Mouse (Mus musculus) heart, embryonic 13.5 days (tissue): ENCODE measurements around the gene Cdc14a. TPM values are rescaled to one million over a fixed set of nuclear protein-coding genes. Genes with fewer than 3 reads are reported as not detected.

ENCODE experiments used
- ATAC-seq: fragments of 200-750 bp; cut with Nextera tagmentation; 2 replicates; pipeline ENCODE4 v1.8.0; 2017; ENCODE audit warnings: moderate TSS enrichment; ENCODE audit not compliant: insufficient number of reproducible peaks, low FRiP score, low TSS enrichment; ENCODE audit errors: extremely low read depth
- H3K27ac ChIP-seq: fragments of 300-500 bp; sonication (generic); replicated peaks from 2 replicates; pipeline ENCODE4 v1.5.1; 2015; ENCODE audit warnings: moderate library complexity, mild to moderate bottlenecking, inconsistent platforms
- H3K27me3 ChIP-seq: fragments of 300-500 bp; sonication (generic); replicated peaks from 2 replicates; pipeline ENCODE4 v1.6.1; 2015; ENCODE audit warnings: mild to moderate bottlenecking, inconsistent platforms
- H3K36me3 ChIP-seq: fragments of 300-500 bp; sonication (generic); 2 replicates; pipeline ENCODE4 v1.6.1; 2015; ENCODE audit warnings: mild to moderate bottlenecking, inconsistent platforms
- H3K4me1 ChIP-seq: fragments of 300-500 bp; sonication (generic); 2 replicates; pipeline ENCODE4 v1.6.1; 2015; ENCODE audit warnings: inconsistent platforms
- H3K4me2 ChIP-seq: fragments of 300-500 bp; sonication (generic); 2 replicates; pipeline ENCODE4 v1.6.1; 2015; ENCODE audit warnings: inconsistent platforms, mild to moderate bottlenecking, moderate library complexity
- H3K4me3 ChIP-seq: fragments of 300-500 bp; sonication (generic); 2 replicates; pipeline ENCODE4 v1.5.1; 2015; ENCODE audit warnings: moderate library complexity, mild to moderate bottlenecking, inconsistent platforms
- H3K9ac ChIP-seq: fragments of 300-500 bp; sonication (generic); 2 replicates; pipeline ENCODE4 v1.6.1; 2015; ENCODE audit warnings: inconsistent platforms, mild to moderate bottlenecking, moderate library complexity
- H3K9me3 ChIP-seq: fragments of 300-500 bp; sonication (generic); 2 replicates; pipeline ENCODE4 v1.6.1; 2016; ENCODE audit warnings: inconsistent platforms
- WGBS: fragments of 180-500 bp; shearing (Covaris S2); methylation state at CpG from one replicate; pipeline ENCODE4 v1.1.7; 2015; ENCODE audit warnings: mixed read lengths; 5-methylcytosine and 5-hydroxymethylcytosine counted together
- polyA plus RNA-seq: library from polyadenylated mRNA; unstranded; fragments of >200 nt; fragmentation: Nextera tagmentation; extraction: Ambion mirVana; gene quantifications from 2 replicates; pipeline ENCODE4 v1.2.1, GENCODE M21; 2015

Gene Cdc14a
- polyA plus RNA-seq, 1 experiment from 2014 or later = 3.6 TPM

DNA sequence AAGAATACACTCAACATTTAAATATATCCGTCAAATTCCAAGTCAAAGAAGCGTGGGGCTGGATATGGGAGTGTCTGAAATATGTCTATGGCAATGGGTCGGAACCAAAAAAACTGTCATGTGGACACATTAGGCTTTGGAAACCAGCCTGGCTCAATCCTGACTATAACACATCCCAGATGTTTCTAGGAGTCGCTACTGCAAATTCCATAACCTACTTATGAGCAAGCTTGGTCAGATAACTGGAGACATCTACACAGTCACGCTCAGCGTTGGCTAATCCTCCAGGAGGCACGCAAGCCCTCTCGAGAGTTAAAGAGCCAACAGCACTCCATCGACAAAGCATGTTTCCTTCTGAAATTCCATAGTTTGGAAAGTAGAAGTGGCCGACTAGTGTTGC is 125.1 kb downstream of the Cdc14a start:
- Histone ChIP-seq H3K36me3 (peaks cover 49% of the 10 kb centered on the region), H3K4me1 (no peaks in the 10 kb centered on the region), H3K27me3 (no peaks in the 10 kb centered on the region), H3K9ac (no peak overlapping the region), H3K4me2 (no peak overlapping the region), H3K27ac (no peak overlapping the region), H3K9me3 (no peaks in the 10 kb centered on the region), H3K4me3 (no peak overlapping the region)
- ATAC-seq = no peak
- 82% methylated on average over 10 of the region's 10 CpGs for WGBS

DNA sequence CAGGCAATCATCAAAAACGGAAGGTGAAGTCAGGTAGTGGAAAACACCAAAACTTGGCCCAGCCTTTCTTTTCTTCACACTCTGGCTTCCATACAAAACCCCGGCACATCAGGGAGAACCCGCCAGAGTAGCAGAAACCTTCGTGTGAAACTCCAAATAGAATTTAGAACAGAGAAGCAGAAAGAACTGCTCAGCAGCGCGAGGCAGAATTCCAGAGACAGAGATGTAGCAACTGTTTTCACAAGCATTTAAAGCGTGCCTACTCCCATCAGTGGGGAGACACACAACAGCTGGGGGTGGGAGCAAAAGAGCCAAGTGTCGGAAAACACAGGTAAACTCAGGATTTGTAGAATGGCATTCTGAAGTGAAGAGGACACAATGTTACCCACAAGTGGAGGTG is 125.8 kb downstream of the Cdc14a start:
- Histone ChIP-seq H3K27ac (no peak overlapping the region), H3K36me3 (peaks cover 51% of the 10 kb centered on the region), H3K4me3 (no peak overlapping the region), H3K9me3 (no peaks in the 10 kb centered on the region), H3K27me3 (no peaks in the 10 kb centered on the region), H3K4me1 (no peaks in the 10 kb centered on the region), H3K9ac (no peak overlapping the region), H3K4me2 (no peak overlapping the region)
- no peak for ATAC-seq
- 83% methylated on average over 8 of the region's 8 CpGs for WGBS

DNA sequence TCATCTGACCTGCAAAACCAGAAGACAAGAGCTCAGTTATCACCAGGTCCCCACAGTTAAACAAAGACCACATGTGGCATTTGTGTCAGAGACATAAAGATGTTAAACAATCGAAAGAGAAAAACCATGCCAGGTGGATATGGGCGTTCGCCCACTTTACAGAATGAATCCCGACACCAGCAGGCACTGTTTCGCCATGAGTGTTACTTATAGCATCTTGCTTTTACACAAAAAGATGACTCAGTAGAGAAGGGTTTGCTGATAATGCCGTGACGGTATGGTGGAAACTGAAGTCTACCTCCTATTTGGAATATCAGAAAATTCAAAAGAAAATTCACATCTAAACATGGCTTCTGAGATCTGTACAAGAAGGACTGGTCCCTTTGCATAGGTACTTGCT is 126.7 kb downstream of the Cdc14a start:
- no peak overlapping the region for H3K4me2 ChIP-seq
- no peak overlapping the region for H3K4me3 ChIP-seq

DNA sequence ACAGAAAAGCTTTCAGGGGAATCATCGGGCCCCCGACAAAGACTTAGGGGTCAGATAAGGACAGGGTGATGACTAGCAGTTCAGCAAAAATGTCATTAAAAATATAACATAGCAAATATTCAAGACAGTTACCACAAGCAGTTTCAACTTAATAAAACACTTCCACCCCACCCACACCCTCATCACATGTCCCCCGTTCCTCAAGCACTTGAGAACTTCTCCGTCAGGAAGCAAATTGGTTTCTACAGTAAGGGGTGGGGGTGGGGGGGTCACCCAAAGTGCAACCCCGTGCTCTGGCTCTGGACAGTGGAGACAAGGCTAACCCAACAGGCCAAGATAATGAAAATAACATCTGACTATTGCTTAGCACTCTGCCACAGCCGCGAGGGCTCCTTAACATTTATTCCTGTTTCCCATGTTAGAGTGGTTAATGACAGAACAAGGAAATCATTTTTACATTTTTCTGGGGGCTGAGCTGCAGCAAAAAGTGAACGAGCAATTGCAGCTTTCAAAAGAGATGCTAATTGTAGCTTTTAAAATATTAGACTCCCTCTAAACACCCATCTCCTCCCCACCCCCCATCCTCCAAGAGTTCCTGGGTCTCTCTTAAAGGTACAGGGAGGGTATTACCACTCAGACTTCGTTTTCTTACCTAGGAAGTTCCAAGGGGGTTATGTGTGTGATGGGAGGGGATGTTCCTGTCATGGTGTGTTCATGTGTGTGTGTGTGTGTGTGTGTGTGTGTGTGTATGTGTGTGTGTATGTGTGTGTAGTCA is 133.6 kb downstream of the Cdc14a start:
- ATAC-seq = no peak
- peaks cover 32% of the 10 kb centered on the region for H3K36me3 ChIP-seq
- 71% methylated on average over 9 of the region's 9 CpGs for WGBS
- no peak overlapping the region for H3K9ac ChIP-seq
- peaks cover 4% of the 10 kb centered on the region for H3K4me1 ChIP-seq
- no peaks in the 10 kb centered on the region for H3K9me3 ChIP-seq
- H3K4me3 ChIP-seq = no peak overlapping the region
- no peak overlapping the region for H3K27ac ChIP-seq
- no peaks in the 10 kb centered on the region for H3K27me3 ChIP-seq
- no peak overlapping the region for H3K4me2 ChIP-seq

More for the DNA sequence above, 126.7 kb downstream of the Cdc14a start:
- no peaks in the 10 kb centered on the region for H3K9me3 ChIP-seq
- H3K27me3 ChIP-seq = no peaks in the 10 kb centered on the region
- no peak for ATAC-seq
- peaks cover 52% of the 10 kb centered on the region for H3K36me3 ChIP-seq
- no peaks in the 10 kb centered on the region for H3K4me1 ChIP-seq
- 88% methylated on average over 7 of the region's 7 CpGs for WGBS
- no peak overlapping the region for H3K9ac ChIP-seq
- no peak overlapping the region for H3K27ac ChIP-seq

DNA sequence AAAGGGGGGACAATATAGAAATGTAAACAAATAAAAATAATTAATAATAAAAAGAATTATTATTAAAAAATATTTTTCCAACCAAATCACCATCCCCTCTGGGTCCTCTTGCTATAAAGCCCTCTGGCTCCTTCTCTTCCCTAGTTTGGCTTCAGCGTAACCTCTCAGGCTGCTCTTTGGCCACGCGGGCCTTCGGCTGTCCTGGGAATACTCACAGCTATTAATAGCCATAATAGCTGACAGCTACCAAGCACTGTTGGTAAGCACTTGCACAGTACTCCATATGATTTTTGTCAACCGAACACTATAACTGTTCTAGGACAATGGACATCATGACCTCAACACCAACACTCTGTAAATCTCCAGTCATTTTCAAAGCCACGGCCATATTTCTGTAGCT is 135.0 kb downstream of the Cdc14a start:
- no peak for ATAC-seq
- Histone ChIP-seq H3K9ac (no peak overlapping the region), H3K4me2 (no peak overlapping the region), H3K27me3 (no peaks in the 10 kb centered on the region), H3K4me1 (peaks cover 4% of the 10 kb centered on the region), H3K27ac (peak overlapping the region; percentile 43; the same call in 1 of the 2 replicates), H3K9me3 (no peaks in the 10 kb centered on the region), H3K4me3 (no peak overlapping the region), H3K36me3 (peaks cover 22% of the 10 kb centered on the region)
- WGBS = 64% methylated on average over 6 of the region's 6 CpGs

DNA sequence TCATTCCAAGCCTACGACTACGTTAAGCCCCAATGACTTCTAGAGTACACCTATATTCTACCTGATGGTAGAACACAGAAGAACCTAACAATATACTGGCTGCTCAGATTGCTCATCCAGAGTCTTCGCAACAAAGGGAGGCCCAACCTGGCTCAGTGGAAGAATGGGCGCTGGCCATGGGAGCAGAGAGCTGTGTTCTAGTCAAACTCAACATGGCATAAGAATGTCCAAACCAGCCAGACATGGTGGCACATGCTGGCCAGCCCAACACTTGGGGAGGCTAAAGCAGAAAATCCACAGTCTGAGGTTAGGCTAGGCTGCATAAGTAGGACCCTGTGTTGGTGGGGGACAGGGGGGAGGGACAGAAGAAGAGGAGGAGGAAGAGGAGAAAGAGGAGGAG is 139.1 kb downstream of the Cdc14a start:
- Histone ChIP-seq H3K4me2 (no peak overlapping the region), H3K27me3 (no peaks in the 10 kb centered on the region), H3K9ac (no peak overlapping the region), H3K27ac (no peak overlapping the region), H3K36me3 (0 out of 2 replicates have a peak, but pooled peaks cover 4% of the 10 kb centered on the region), H3K4me1 (peaks cover 15% of the 10 kb centered on the region), H3K4me3 (no peak overlapping the region), H3K9me3 (no peaks in the 10 kb centered on the region)
- no peak for ATAC-seq
- WGBS = 91% methylated on average over 4 of the region's 4 CpGs

DNA sequence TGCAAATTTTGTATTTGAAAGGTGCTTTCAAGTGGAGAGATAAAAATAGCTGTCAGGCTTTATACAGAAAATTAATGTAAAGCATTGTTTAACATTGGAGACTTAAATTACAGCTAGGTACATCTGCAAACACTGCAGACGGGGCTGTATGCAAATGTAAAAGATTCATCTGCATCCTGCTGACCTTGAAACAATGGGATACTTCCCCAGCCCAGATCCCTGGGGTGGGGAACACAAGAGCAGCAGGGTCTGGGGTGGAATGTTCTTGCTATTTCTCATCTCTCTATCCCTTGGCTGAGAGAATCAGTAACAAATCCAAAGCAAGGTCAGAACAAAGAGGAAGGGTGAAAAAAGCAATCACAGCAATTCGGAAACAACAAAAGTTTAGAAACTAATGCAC is 139.8 kb downstream of the Cdc14a start:
- Histone ChIP-seq H3K27me3 (no peaks in the 10 kb centered on the region), H3K9me3 (no peaks in the 10 kb centered on the region), H3K36me3 (0 out of 2 replicates have a peak, but pooled peaks cover 4% of the 10 kb centered on the region), H3K27ac (no peak overlapping the region), H3K4me3 (no peak overlapping the region), H3K4me2 (no peak overlapping the region), H3K9ac (no peak overlapping the region), H3K4me1 (peaks cover 18% of the 10 kb centered on the region)
- 57% methylated on average over 2 of the region's 2 CpGs for WGBS
- no peak for ATAC-seq

DNA sequence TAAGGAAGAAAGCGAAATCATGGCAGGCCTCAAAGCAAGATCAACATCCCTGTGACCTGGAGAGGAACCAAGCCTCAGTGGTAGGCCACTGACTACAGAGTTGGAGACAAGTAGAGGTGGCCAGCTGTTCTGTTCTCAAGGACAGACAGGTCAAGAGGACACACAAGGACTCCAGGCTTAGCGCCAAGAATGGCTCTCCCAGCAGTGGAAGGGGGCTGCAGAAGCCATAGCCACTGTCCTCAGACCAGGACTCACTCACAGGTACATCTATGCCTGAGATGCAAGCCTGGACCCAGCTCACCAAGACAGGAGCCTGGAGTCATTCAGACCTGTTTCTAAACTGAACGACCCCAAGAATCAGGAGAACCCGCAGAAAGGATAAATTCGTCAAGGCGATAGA is 142.2 kb downstream of the Cdc14a start:
- H3K36me3 ChIP-seq = 0 out of 2 replicates have a peak, but pooled peaks cover 4% of the 10 kb centered on the region

DNA sequence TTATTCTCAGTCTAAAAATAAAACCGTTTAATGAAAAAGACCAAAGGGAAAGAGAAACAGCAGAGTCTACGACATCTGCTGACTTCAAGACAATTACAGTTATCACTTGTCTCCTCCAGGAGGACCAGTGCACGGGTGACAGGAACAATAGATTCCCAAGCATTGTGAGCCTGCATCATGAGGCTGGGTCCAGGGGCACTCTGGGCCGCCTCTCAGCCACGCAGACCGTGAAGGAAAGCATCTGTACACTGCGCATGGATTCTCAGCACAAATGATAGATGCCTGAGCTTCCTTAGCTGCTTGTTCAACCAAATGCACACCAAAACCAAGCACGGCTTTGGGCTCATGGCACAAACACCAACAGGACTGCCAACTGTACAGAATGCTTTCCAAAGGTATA is 146.7 kb downstream of the Cdc14a start:
- H3K36me3 ChIP-seq = 0 out of 2 replicates have a peak, but pooled peaks cover 4% of the 10 kb centered on the region
- H3K27me3 ChIP-seq = no peaks in the 10 kb centered on the region
- no peak overlapping the region for H3K27ac ChIP-seq
- WGBS = 79% methylated on average over 8 of the region's 8 CpGs
- no peak overlapping the region for H3K9ac ChIP-seq
- no peaks in the 10 kb centered on the region for H3K9me3 ChIP-seq
- peaks cover 14% of the 10 kb centered on the region for H3K4me1 ChIP-seq
- no peak for ATAC-seq
- H3K4me3 ChIP-seq = no peak overlapping the region
- H3K4me2 ChIP-seq = no peak overlapping the region

More for the DNA sequence above, 142.2 kb downstream of the Cdc14a start:
- Histone ChIP-seq H3K4me3 (no peak overlapping the region), H3K27ac (no peak overlapping the region), H3K9ac (no peak overlapping the region), H3K4me2 (no peak overlapping the region), H3K4me1 (peaks cover 14% of the 10 kb centered on the region), H3K27me3 (no peaks in the 10 kb centered on the region), H3K9me3 (no peaks in the 10 kb centered on the region)
- no peak for ATAC-seq
- WGBS = 83% methylated on average over 6 of the region's 6 CpGs

DNA sequence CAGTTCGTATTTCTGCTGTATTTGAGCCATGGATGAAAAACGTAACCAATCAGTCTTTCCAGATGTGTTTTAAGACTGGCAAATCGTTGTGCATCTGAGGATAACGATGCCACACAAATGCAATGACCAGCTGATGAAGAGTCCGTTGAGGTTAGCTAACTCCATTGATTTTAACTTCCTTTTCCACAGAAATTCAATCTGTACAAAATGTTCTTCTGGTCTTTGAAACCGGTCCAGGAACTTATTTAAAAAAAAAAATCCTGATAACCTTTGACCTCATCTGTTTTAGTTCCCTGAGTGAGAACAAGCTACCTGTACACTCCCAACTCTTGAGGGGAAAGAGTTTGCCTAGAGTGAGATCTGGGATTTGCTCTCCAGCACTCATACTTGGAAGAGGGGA is 152.2 kb downstream of the Cdc14a start:
- WGBS = 76% methylated on average over 6 of the region's 6 CpGs
- Histone ChIP-seq H3K27me3 (no peaks in the 10 kb centered on the region), H3K4me3 (no peak overlapping the region), H3K4me2 (no peak overlapping the region), H3K4me1 (no peaks in the 10 kb centered on the region), H3K9ac (no peak overlapping the region), H3K27ac (no peak overlapping the region), H3K36me3 (no peaks in the 10 kb centered on the region), H3K9me3 (no peaks in the 10 kb centered on the region)
- ATAC-seq = no peak

DNA sequence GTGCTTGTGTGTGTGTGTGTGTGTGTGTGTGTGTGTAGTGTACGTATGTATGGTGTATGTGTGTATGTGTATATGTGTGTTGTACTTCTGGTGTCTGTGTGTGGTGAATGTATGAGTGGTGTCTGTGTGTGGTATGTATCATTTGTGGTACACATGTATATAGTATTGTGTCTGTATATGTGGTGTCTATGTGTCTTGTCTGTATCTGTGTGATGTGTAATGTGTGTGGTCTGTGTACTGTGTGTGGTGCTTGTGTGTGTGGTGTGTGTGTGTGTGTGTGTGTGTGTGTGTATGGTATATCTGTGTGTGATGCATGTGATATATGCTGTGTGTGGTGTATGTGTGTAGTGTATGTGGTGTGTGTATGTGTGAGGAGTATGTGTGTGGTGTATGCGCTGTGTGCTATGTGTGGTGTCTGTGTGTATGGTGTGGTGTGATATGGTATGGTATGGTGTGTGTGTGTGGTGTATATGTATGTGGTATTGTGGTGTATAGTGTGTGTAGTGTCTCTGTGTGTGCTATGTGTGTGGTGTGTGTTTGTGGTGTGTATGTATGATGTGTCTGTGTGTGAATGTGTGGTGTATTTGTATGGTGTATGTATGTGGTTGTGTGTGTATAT is 156.7 kb downstream of the Cdc14a start:
- H3K4me2 ChIP-seq = no peak overlapping the region
- H3K36me3 ChIP-seq = no peaks in the 10 kb centered on the region
- ATAC-seq = 0 out of 2 replicates have a peak, but pooled peaks have one; percentile 31
- 96% methylated on average over 2 of the region's 2 CpGs for WGBS
- H3K4me1 ChIP-seq = no peaks in the 10 kb centered on the region
- no peaks in the 10 kb centered on the region for H3K9me3 ChIP-seq
- H3K4me3 ChIP-seq = no peak overlapping the region
- H3K27me3 ChIP-seq = no peaks in the 10 kb centered on the region
- H3K27ac ChIP-seq = no peak overlapping the region
- no peak overlapping the region for H3K9ac ChIP-seq

DNA sequence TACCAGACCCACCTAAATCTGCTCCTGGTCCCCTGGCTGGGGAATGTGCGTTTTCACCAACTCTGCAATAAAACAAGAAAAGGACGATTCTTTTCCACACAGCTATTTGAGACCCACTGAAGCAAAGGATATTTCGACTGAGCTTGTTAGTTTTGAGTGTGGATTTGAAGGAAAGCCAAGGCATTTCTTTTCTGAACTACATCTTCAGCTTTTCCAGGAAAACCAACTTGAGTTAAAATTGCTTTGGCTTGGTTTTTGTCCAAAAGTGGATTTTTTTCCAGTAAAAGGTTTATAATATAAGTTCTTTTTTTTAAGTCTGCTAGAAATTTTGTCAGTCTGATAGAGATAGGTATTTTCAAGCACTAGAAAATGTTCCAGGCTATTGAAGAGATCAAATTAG is 157.5 kb downstream of the Cdc14a start:
- H3K9ac ChIP-seq = no peak overlapping the region
- ATAC-seq = no peak
- H3K27ac ChIP-seq = no peak overlapping the region
- H3K27me3 ChIP-seq = no peaks in the 10 kb centered on the region
- no peaks in the 10 kb centered on the region for H3K36me3 ChIP-seq
- H3K4me1 ChIP-seq = no peaks in the 10 kb centered on the region
- no peak overlapping the region for H3K4me2 ChIP-seq
- no peaks in the 10 kb centered on the region for H3K9me3 ChIP-seq
- H3K4me3 ChIP-seq = no peak overlapping the region
- 80% methylated on average over 3 of the region's 3 CpGs for WGBS
